Mouse (Mus musculus): ENCODE results near the gene St5. TPM values are rescaled to one million over a fixed set of nuclear protein-coding genes. Genes with fewer than 3 reads are reported as not detected.

The St5 gene
- total RNA-seq, 1 experiment from 2014 or later: 49.4 TPM

GRCm38 (mm10) chr7:109527536-109527935, 175.9 kb downstream of the St5 start:
- DNase-seq: no peak

DNA sequence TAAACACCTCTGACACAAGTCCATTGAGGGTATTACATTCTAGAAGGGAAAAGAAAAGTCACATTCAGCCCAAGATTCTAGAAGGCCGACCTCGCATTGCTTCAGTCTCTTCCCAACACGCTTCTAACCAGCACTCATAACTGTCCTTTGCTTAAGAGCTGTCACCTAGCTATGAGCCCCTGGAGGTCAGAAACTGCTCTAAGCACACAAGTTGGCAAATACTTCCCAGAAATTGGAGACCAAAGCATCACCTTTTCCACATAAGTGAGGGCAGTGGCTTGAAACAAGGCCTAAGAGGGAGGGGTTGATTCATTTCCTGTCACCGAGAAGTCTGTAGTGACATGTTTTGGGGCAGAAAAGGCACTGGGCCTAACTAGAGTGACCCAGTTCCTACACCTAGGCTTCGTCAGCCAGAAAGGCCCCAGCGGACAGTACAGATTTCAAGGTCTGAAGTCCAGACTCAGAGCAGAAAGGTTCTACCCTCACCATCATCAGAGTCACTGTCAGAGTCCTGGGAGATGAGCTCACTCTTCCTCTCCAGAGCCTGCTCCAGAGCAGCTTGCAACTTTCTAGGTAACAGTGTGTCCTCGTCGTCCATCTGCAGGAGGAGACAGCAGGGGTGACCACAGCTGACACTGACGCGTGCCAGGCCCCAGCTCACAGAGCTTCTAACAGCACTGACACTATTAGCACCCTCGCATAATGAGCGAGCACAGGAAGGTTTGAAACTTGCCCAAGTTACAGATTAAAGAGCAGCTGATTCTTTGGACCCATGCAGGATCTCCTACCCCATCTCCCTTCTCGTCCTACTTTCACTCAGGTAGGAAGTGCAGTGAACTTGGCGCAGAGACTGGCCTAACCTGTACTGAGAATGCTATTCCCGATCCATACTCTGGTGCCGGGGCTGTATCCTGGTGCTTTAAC, 177.4 kb downstream of the St5 start:
- DNase-seq: no peak

DNA sequence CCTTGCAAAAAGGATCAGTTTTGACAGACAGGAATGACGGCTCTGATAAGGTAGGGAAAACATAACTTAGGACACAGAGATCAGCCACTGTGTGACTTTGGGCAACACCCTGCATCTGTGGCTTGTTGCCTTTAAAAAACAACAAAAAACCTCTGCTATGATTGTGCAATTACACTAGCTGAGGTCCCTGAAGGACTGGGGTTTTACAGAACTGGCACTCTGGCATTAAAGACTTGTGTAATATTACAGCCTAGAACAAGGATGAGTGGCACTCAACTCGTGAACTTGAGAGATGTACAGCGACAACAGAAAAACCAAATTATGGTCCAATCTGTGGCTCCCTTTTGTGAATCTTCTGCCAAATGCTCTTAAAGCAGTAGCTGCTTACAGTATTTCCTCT, 178.6 kb downstream of the St5 start:
- no peak for DNase-seq

- no peak for DNase-seq
Measured at GRCm38 (mm10) chr7:109524442-109524744, 179.0 kb downstream of the St5 start.

DNA sequence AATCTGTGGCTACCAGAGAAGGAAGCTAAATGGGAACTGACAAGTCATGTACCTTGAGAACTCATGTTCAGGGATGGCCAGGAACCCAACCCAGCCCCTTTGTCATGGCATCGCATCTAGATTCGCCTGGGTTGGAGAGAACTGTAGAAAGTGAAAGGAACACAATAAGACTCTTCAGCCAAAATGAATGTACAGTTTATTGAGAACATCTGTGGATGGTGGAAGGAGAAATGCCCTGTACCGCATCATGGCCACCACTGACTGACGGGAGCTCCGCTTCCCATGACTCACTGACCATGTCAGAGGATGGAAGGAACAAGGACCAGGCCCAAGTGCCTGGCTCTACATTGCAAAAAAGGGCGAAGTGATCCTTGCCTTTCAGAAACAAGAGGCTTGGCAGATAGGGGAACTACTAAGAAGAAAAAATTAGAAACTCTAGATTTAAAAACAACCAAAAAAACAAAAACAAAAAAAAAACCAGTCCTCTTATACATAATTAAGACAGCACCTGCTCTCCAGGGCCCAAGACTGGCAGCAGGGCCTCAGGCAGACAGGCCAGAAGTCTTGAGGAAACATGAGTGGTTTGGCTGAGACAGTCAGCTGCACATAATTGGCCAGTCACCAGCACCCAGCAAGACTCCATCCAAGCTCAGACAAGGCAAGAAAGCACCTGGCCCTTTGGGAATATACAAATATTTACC, 179.5 kb downstream of the St5 start:
- DNase-seq: no peak

GRCm38 (mm10) chr7:109523304-109523703, 180.1 kb downstream of the St5 start:
- no peak for DNase-seq

- DNase-seq: no peak
Measured at GRCm38 (mm10) chr7:109522084-109522483, 181.3 kb downstream of the St5 start.

DNA sequence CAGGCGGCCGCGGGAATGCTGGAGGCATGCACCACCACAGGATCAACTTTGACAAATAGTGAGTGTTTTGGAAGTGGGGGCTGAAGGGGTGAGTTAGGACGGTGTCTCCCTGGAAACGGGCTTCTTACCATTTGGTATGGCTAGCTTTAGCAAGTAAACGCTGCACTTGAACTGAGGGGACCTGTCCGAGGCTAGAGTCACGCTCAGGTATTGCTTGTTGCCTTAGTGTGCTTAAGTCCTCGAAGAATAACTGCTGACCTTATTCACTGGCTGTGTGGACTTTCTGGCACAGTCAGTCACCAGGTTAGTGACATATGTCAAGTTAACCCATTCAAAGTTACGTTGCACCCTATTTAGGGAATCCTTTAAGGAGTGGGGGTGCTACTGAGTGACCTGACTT, 183.5 kb downstream of the St5 start:
- DNase-seq: no peak

- DNase-seq: peak; percentile 99
Measured at GRCm38 (mm10) chr7:109518838-109519696, 184.3 kb downstream of the St5 start, which contains the start of gene Rpl27a. Gene Rpl27a, plus strand, starts transcription at chr7:109519147.

DNA sequence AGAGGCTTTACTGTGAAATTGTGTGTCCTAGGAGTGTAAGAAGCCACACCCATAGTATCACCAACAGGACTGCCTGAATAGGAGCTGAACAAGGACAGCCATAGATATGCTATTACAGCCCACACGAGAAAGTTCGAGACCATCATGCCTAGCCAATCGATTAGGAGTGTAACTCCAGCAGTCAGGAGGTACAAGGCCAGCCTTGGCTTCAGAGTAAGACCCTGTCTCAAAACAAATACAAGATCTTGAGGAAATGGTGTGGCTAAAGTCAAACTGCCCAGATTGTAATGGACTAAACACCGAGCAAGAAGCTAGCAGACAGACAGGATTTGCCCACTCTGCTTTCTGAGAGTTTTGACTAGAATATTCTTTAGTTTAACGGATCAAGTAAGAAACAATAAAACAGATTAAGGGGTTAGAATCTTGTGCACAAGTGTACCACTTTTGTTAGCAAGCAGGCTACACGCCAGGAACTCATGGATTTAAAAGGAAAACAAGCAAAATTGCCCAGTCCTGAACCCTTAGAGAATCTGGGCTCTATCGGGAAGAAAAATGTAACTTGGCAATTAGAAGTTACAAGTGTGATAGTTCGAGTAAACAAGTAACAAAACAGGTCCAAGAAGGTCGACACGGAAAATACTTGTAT, 185.2 kb downstream of the St5 start:
- no peak for DNase-seq

DNA sequence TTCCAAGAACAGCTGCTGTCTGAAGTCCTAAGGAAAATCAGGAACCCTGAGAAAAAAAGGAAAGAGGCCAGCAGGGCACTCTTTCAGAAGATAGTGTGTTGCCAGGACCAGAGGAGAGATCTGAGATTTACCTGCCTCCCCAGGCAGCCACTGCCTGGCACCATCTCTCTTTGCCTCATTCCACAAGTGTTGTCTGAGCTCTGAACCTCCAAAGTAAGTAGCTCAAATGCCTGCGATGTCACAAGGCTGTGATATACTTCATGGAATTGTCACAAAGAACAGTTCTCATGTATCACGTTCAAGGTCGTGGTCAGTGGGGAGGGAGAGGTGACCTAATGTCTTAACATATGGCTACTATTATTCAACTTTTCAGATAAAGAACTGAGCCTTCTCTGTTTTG, 186.9 kb downstream of the St5 start:
- no peak for DNase-seq

DNA sequence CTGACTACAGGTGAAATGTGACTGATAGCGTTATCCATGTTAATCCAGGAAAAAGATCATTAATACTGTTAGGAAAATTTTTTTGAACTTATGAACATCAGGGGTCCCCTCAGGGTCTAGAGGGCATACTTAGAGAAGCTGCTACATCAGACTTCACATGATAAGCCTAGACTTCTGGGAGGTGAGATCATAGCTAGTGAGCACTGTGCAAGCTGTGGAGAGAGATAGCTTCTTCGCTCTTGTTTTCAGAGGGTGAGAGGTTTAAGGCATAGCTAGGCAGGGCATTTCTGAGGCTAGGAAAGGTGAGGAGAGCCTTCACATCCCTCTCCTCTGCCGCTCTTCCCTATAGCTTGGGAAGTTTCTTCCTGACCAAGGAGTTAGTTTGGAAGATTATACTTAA, 191.6 kb downstream of the St5 start:
- no peak for DNase-seq

GRCm38 (mm10) chr7:109510799-109511198, 192.6 kb downstream of the St5 start:
- no peak for DNase-seq

- no peak for DNase-seq
Measured at GRCm38 (mm10) chr7:109508034-109508433, 195.4 kb downstream of the St5 start, which contains the start of gene Trim66. Gene Trim66, minus strand, starts transcription at chr7:109508134.

DNA sequence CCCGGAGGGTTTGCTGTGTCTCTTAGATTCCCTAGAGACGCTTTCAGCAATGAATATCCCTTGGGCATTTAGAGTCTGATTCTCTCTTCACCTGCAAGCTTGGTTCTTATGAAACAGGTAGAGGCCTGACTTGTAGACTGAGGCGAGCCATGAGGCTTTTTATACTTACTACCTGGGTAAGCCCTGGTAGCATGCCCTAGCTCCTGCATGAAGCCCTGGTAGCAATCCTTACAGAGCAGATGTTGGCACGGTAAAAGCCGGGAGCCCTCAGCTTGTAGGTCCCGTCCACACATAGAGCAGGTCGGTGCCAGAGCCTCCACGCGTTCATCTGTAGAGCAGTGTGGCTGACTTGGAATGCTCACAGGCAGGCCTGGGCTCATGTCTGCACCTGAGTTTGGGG, 195.8 kb downstream of the St5 start:
- DNase-seq: no peak

GRCm38 (mm10) chr7:109507119-109507518, 196.3 kb downstream of the St5 start:
- peak; percentile 21 for DNase-seq

DNA sequence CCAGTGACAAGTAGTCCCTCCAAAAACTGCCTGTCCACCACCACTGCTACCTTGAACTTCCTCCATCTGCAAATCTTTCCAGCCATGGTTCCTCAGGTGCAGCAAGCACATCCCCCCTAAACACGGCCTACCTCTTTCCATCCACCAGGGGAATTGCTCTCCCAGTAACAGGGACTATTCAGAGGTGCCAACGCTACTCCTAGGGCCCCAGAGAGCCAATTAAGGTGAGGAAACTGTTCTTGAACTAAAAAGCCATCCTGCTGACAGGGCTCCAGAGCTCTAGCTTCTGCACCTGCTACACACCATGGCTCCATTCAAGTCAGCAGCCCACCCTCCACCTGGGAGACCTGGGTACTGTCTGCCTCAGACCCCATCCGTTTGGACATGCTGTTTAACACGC, 205.9 kb downstream of the St5 start:
- no peak for DNase-seq

DNA sequence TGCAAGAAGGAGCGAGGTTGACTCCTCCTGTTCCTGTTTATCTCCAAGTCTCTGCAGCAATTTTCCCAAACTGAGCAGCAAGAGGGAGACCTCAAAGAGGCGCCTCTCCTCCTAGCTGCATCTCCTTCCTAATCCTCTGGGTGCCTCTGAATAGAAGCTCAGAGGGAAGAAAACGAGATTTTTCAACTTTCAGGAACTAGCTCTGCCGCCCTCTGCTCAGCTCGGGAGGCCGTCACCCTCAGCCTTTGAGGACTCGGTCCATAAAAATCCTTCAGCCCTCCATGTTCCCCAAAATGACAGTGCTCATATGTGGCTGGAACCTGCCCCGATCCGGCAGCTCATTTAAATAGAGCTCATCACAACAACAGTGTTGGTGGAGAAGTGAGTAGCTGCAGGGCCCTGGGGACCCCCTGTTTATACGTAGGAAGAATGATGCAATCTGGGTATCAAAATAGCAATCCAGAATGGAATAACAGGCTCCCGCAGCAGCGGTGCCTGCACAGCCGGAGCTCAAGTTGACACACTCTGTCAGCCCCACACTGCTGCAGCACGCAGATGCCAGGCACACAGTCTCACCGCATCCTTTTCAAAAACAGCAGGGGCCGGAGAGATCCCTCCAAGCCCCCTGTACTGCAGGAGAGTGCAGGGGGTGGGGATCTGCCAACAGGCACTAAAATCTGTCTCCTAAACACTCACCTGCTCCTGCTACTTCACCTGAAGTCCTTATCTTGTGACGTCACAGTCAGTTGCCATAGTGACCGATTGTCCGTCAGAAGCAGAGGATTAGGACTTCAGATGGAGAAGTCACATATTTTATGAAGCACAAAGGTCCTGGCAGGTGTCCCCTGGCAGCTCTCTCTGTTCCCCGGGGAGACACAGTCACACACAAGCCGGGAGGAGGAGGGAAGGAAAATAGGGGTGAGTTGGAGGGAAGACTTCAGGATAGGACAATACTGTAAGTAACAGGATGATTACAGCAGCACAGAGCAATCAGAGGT, 209.8 kb downstream of the St5 start:
- peak; percentile 68 for DNase-seq

DNA sequence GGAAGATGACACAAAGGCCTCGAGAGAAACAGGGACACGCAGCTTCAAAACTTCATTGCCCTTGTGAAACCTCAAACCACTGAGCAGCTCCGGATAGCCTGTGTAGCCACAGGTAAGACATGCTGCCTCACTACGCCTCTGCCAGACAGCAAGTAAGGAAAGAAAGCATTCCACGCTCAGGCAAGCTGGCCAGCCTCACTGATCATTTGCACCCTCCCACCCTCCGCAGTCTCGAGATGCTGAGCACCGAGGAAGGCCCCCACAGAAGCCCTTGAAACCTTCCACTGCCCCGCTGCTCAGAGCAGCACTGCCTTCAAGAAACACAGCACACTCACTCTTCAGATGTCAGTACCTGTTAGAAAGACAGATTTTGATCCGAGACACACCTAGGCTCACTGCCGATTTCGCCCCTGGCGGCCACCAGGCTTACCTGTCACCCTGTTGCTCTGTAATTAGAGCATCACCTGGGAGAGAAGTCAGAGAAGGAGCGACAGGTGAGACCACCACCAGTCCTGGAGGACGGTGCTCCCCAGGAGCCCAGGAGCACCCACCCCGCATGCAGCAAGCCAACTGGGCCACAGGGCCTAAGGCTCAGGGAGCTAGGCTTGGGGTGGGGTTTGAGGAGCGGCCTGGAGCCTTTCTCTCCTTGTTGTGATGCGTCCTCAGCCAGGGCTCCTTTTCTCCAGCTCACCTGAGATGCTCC, 210.6 kb downstream of the St5 start:
- no peak for DNase-seq

GRCm38 (mm10) chr7:109484221-109484620, 219.2 kb downstream of the St5 start:
- no peak for DNase-seq

Measured in adrenal gland, postnatal 14 days (tissue).